Mouse (Mus musculus): ENCODE measurements around the gene Pianp.

The Pianp gene

DNA sequence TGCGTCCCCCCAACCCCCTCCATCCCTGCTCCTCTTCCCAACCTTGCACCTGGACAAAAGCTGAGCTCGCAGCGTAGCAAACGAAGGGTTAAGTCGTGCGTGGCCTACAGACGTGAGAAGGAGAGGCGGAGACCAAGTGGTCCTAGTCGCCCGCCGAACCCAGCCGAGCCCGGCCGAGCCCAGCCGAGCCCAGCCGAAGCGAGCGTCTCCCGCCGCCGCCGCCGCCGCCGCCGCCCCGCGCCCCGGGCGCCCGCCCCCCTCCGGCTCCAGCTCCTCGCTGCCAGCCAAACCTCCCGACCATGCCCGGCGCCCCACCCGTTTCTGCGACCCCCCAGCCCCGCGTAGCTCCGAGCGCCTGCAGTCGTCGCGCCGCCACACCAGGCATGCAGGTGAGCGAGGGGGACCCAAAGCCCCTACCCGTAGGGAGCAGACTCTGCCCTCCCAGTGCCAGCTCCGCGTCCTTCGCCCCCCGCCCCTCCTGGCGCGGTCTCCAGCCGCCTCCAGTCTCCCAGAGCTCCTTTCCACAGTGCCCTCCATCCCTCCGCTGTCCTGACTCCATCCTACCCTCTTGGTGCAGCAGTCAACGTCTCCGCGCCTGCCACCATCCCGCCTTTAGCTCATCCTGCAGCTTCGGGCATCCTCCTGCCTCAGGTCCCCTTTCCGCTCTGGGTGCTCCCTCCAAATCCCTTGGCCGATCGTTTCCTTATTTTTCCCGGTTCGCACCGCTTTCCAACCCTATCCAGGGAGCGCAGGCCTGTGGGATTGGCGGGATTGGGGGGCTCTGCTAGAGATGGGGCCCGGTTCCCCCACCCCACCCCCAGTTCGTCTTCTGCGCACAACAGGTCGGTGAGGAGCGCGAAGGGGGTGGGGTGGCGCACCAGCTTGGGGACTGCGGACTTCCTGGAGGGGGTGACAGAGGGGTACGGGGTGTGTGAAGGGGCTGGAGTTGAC is at the start of gene Pianp:
TSS of gene Pianp (plus strand) at position 144 of the 951 bp plus-strand sequence.
- peak; percentile 85 for DNase-seq

DNA sequence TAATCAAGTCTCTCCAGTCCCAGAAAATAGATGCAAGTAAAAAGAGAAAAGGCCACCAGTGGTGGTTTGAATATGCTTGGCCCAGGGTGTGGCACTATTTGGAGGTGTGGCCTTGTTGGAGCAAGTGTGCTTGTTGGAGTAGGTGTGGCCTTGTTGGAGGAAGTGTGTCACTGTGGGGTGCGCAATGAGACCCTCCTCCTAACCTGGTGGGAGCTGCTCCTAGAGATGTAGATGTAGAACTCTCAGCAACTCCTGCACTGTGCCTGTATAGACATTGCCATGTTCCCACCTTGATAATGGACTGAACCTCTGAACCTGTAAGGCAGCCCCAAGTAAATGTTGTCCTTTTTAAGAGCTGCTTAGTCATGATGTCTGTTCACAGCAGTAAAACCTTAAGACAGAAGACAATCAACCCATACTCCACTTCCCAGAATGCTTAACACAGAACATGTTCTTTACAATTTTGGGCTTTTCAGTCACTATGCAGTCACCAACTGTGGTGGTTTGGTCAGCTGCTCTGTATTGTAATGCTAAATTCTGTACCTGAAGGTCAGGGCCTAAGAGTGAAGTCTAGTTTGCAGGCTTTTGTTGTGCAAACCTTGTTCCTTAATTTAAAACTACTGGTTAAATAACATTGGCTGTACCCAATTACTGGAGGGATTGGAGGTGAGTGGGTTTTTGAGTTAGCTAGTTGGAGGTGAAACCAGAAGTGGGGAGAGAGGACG is 42.3 kb upstream of the Pianp start:
- no peak for DNase-seq

GRCm38 (mm10) chr6:124955212-124955611 is 41.3 kb upstream of the Pianp start:
- DNase-seq: no peak

DNA sequence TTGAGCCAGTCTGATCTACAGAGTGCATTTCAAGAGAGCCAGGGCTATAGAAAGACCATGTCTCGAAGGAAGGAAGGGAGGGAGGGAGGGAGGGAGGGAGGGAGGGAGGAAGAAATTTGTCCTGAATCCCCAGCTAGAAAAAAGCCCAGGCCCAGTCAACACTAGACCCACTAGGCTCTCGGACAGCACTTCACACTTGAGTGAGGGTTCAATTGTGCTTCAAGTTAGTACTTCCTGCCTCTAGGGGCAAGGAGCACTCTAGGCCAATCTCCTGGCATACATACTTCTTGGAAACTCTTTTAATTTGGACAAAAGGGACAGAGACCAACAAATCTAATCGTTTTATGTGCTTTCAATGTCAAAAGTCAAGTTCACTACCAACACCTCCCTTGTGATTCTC is 38.4 kb upstream of the Pianp start:
- DNase-seq: no peak

DNA sequence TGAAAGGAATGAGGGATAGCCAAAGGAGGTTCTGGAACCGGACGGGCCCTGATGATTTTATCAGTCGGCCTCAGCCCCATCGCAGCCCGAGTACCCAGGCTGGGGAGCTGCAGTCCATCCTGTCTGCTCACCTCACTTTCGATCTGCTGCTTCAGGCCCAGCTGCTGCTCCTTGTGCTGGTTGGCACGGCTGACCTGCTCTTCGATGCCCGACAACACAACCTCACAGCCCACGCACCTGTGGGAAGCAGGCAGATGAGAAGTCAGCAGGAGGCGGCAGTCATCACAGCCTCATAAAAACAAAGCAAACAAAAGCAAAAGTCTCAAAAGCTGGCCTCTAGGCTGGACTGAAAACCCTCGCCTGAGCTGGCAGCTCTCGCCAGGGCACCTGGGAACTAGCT is 36.5 kb upstream of the Pianp start:
- DNase-seq: no peak

DNA sequence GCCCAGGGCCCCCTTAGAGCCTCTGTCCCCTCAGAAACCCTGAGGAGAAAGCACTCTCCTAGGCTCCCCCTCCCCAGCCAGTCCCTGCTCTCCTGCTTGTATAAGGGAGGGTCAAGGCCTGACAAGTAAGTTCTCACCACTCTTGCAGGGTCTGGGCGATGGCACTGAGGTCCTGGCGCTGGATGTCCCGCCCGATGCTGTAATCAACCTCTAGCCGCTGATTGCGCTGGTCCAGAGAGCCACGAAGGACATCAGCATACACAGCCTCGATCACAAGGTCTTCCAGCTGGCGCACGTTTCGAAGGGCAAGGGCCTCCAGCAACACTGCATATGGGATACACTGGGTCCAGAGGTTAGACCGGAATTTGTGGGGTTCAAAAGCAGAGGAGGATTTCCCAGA is 35.5 kb upstream of the Pianp start:
- DNase-seq: no peak

DNA sequence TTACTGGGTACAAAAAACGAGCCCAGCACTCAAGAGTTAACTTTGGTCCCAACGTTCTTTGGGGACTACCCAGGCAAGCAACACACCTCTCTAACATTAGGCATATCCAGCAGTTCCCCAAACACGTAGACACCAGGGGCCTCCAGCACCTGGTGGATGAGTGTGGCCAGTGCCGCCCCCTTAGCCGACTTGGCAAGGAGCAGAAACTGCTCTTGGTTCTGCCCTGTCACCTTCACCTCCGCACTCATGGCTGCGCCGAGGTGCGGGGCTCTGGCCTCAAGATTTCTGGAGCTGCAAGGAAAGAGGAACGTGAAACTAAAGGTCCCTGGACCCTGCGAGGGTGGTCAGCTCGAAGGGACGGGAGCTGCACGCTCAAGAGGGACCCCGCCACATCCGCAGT is 31.9 kb upstream of the Pianp start:
- no peak for DNase-seq

GRCm38 (mm10) chr6:124965088-124965719 is 31.3 kb upstream of the Pianp start, which contains the start of gene Cops7a:
Gene Cops7a (minus strand): TSS chr6:124965538.
- DNase-seq: peak; percentile 97

GRCm38 (mm10) chr6:124965747-124966146 is 30.7 kb upstream of the Pianp start:
- DNase-seq: no peak

GRCm38 (mm10) chr6:124966466-124967118 is 29.9 kb upstream of the Pianp start:
- no peak for DNase-seq

GRCm38 (mm10) chr6:124967766-124968165 is 28.7 kb upstream of the Pianp start:
- DNase-seq: peak; percentile 29

GRCm38 (mm10) chr6:124992241-124992640 is 4.3 kb upstream of the Pianp start:
- DNase-seq: no peak

DNA sequence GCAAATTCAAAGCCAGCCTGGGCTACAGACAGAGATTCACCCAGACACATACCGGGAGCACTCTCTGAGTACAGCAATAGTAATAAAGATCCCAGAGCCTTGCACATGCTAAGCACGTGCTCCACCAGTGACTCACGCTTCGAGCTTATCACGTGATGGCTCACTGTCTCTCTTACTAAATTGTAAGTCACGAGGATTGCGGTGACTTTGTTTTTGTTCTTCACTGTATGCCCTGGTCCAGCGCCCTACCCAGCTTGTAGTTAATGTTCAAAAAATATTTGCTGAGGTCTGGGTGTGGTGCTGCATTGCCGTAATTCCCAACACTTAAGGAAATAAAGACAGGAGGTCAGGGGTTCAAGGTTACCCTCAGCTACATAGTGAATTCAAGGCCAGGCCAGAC is 3.1 kb upstream of the Pianp start:
- peak; percentile 25 for DNase-seq

DNA sequence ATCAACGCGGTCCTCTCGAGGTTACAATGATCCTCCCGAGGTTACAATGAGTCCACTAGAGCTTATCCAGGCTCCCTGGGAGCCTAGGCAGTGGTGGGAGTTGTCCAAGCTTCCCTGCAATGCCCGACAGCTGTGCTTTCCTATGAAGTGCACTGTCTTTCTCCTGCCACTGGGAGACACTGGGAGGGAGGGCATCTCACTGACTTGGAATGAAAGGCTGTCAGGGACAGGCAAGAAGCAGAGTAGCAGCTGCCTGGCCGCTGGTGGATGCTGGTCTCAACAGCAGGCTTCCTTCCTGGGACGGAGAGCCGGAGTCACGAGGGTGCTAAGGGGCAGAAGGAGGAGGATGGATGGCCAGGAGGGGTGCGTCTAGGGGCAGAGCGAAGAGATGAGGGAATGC is 2.6 kb upstream of the Pianp start:
- DNase-seq: peak; percentile 36

DNA sequence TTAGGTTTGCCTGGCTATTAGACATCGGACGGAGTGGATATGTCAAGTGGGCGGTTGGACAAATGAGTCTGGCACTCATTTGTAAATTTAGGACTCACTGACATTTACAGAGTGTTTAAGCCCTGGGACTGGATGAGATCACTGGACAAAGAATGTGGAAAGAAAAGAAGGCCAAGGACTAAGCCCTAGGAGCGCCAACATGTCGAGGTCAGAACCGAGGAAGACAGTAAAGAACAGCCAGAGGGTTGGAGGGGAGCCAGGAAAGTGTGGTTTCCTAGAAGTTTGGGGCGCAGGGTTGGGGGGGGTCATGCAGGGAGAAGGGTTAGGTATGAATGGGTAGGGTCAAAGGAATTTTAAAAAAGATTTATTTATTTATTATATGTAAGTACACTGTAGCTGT is 1.2 kb upstream of the Pianp start:
- DNase-seq: no peak

DNA sequence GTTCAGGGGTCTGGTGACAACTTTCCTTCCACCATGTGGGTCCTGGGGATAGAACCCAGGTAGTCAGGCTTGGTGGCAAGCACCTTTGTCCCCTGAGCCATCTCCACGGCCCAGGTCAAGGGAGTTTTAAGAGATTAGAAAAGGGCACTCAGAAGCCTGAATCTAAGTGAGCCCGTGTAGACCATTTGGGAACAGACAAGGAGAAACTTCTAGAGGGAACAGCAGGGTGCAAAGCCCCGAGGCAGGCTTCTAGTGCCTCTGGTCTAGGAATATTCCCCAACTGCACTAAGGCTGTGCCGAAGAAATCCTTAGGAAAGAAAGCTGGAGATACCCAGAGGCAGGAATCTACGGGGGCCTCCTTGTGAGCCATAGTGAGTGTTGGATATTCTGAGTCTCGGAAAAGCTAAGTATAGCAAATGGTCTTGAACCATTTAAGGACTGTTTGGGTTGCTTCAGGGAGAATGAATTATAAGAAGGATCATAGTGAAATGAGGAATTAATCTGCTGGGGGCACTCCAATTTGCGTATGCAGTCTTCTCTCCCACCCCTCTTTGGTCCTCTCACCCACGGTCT is 577 bp upstream of the Pianp start:
- no peak for DNase-seq

- peak; percentile 80 for DNase-seq
These were observed 1.6 kb downstream of the Pianp start for GRCm38 (mm10) chr6:124998066-124998465.

DNA sequence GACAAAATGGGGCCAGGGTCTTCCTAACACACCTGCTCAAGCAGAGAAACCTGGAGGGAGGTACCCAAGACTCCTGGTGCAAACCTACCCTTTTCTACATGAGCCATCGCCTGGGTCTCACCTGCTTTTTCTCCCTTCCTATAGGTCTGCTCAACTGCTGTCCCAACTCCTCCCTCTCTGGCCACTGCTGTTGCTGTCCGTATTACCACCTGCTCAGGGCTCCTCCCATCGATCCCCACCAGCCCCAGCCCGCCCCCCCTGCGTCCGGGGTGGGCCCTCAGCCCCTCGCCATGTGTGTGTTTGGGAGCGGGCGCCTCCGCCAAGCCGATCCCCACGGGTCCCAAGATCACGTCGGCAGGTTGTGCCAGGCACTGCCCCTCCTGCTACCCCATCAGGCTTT is 2.6 kb downstream of the Pianp start:
- no peak for DNase-seq

DNA sequence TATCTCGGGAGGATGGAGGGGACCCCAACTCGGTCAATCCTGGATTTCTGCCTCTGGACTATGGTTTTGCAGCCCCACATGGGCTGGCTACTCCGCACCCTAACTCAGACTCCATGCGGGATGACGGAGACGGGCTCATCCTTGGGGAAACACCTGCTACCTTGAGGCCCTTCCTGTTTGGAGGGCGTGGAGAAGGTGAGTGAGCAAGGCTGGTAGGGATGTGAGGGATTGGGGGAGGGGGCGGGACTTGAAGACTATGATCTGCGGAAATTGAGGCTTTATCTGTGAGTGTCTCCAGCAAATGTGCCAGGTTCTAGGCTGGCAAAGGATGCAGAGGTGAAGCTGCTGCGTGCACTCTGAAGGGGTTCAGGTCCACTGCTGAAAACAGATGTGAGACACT is 3.1 kb downstream of the Pianp start:
- DNase-seq: no peak

DNA sequence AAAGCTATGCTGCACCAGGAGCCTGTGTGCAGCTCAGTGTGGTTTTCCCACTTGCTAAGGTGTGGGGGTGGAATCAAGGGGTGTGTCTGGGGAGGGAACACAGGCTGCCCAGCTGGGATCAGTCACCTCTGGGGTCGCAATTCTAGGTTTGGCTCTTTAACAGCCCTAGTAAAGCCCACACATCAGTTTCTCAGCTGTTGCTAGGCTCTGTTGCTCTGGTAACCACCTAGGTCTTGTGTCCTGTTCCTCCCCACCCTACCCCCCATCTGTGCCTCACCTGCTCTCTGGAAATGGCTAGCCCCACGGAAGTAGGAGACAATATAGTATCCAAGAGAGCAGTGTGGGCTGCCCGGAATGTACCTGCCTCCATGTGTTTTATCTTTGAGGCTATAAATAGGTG is 7.2 kb downstream of the Pianp start:
- peak; percentile 26 for DNase-seq

DNA sequence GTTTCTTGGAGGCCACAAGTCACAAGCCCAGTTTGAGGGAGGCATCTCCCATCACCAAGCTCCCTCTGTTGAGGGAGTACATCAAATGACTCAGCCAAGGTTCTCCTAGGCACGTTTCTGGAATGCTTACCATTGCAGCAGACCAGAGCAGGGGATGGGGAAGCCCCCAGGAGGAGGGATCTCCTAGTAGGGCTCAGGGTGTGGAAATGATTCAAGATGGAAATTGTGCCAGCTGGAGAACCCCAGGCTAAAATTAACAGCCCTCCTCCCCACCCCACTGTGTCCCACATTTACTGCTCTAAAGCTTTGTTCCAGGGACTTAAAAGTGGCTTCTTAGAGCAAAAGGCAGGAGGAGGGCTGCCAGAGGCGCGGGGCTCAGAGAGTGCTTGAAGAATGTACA is 8.6 kb downstream of the Pianp start:
- DNase-seq: peak; percentile 34

DNA sequence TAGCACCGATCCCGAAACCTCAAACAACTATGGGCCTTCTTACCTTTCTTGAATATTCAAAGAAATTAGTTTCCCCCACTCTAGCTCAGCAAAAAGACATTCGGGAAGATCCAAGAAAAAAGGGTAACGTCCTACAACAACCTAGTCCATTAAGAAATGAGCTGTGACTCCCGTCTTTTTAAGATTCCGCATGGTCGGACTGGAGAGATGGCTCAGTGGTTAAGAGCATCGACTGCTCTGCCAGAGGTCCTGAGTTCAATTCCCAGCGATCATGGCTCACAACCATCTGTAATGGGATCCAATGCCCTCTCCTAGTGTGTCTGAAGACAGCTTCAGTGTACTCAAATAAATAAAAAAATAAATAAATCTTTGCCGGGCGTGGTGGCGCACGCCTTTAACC is 11.6 kb downstream of the Pianp start:
- no peak for DNase-seq
